Mouse (Mus musculus) heart, adult 11 months (tissue): ENCODE results near the gene Gm43720.

Experiments used
- DNase-seq: peaks from one replicate; pipeline ENCODE4 v3.0.0; 2022

Gm43720 gene

DNA sequence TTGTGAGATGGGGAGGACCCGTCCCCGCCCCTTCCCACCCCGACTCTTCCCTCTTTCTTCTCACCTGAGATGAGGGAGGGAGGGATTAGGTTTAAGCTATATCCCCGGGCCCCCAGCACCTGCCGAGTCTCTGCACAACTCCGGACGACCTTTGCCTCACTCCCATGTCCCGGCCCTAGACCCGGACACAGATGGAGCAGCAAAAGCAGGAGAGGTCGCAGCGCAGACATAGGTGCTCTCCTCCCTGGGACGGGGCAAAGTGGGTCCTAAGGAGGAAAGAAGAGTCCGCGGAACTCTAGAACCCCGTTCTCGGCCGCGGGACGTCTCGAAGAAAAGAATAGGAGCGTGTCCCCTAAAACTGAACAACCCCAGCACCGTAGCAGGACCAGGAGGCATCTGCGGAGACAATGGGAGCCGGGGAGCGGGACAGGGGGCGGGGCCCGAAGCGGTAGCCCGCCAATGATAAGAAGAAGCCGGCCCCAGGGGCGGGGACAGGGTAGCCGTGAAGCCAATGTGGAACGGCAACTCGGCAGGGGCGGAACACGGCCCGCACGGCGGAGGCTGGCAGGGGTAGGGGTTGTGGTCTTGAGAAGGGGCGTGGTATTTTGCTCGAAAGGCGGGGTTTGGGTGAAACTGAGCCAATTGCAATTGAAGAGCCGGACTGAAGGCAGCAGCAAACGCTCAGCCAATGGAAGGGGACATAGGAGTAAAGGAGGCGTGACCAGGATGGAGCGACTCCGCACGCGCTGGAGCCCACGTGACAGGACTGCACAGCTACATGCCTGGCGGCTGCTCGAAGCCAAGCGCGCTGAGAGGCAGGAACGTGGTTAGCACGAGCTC, at the start of gene Gm43720, which contains the start of the genes Gpc2 and Stag3:
Gene Gm43720 (minus strand): TSS at position 374 of the 840 bp plus-strand sequence.
Gene Gpc2 (minus strand): TSS at position 421 of the 840 bp plus-strand sequence.
Gene Stag3 (plus strand): TSS at position 656 of the 840 bp plus-strand sequence.
- DNase-seq, result peak; percentile 99

DNA sequence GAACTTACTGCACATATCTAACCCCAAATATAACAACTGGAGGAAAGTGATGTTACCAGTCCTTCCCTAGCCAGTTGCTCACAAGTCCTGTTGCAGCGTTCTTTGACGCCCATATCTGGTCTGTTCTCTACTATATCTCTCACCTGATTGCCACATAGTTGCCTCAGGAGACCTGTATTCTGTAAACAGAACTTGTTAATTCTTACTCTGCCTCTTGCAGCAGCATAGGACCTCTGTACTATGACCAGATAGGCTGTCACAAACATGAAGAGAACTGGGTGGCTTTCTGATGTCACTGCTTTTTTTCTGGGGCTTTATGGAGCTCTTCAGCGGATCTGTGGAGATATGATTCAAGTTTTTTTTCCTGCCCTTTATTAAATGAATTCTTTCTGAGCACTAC, 33.0 kb upstream of the Gm43720 start:
- DNase-seq, result no peak

DNA sequence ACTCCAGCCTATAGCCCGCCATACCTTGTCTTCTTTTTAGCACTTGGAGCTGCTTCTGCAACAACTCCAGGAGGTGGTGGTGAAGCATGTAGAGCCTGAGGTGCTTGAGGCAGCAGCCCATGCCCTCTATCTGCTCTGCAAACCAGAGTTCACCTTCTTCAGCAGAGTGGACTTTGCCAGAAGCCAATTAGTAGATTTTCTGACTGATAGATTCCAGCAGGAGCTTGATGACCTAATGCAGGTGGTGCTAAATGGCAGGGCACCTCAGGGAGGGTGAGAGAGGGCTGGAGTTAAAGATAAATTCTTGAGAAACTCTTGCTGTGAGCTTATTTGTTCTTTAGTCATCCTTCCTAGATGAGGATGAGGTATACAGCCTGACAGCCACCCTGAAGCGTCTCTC, 19.9 kb upstream of the Gm43720 start:
- DNase-seq, result peak; percentile 54

DNA sequence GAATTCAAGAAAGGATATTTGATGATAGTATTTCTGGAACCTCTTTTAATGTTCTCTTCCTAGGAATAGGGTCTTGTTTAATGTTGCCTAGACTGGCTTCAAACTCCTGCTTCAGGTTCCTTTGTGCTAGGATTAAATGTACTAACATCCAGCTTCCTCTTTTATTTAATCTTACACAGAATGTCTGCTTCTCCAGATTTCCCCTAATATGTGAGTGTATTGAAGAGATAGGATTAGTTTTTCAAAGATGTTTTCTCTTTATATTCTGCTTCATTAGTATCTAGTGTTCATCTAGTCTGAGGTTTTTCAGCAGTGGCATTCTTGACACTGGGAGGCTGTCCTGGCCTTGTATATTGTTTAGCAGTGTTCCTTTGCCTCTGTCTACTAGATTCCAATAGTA, 14.4 kb upstream of the Gm43720 start:
- no peak for DNase-seq

DNA sequence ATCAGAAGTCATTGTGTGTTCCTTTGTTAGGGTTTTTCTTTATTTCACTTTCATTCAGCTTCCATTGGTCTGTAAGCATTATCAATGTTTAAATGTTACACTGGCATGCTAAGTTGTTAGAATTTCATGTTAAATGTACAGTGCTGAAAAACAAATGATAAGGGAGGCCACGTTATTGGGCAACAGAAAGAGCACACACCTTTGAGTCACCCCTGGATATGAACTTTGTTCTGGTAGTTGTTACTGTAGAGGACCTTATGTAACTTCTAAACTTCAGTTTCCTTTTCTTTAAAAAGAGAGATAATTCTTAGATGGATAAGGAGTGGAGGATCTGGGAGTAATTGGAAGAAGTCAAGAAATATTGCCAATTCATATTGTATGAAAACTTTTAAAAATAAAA, 11.9 kb upstream of the Gm43720 start:
- DNase-seq, result no peak

DNA sequence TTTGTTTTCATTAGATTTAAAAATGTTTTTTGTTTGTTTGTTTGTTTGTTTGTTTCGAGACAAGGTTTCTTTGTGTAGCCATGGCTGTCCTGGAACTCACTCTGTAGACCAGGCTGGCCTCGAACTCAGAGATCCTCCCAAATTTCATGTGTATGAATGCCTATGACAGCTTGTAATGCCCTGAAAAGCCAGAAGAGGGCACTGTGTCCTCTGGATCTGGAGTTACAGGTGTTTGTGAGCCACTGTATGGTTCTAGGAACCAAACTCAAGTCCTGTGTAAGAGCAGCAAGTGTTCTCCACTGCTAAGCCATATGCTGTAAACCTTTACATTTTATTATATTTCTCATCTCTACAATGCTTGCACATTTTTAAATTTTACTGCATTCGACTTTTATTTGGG, 8.1 kb upstream of the Gm43720 start:
- no peak for DNase-seq

DNA sequence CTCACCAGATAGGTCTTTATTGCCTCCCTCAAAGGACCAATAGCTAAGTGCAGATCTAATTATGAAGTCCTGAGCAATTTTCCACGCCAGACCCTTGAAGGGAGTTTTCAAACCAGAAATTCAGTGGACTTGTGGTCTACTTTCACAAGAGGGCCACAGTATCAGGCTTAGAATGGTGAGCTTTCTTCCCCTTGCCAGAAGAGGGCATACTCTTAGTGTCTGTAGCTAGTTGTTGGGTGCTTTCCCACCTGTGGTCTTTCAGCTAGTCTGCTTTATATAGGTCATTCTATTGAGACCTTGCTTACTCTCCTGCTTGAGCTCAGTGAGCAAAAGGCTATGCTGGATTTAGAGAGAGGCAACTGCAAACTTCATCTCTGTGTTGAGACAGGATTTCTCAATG, 3.8 kb upstream of the Gm43720 start:
- DNase-seq, result peak; percentile 40

DNA sequence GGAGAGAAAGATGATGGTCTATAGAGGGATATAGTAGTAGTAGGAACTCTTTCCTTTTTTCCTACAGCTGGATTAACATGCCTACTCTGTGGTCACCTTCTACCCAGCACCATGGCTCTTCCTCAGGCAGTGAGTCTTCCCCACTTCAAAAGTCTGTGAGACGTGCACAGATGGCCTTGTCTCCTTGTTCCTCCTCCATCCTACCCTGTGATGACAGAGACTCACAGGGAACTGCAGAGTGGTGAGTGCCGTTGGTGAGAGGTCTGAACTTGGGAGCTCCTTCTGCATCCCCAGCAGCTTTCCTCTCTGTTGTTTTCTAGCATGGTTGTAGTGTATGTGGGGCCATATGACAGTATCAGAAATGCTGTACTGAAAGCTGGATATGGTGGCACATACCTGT, 2.0 kb upstream of the Gm43720 start:
- DNase-seq, result peak; percentile 73

DNA sequence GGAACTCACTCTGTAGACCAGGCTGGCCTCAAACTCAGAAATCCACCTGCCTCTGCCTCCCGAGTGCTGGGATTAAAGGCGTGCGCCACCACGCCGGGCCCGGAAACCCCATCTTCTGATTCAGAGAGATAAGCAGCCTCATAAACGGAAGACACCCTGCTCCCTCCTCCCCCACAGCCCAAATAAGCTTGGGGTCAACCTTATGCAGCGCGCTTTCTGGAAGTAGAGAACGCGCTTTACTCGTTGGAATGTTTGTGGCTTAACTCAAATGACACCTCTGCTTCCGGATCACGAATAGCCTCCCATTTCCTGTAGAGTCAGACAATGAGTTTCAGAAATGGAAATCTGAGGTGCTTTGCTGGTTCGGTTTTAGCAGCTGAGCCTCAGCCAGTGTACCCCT, 1.1 kb upstream of the Gm43720 start:
- peak; percentile 67 for DNase-seq

DNA sequence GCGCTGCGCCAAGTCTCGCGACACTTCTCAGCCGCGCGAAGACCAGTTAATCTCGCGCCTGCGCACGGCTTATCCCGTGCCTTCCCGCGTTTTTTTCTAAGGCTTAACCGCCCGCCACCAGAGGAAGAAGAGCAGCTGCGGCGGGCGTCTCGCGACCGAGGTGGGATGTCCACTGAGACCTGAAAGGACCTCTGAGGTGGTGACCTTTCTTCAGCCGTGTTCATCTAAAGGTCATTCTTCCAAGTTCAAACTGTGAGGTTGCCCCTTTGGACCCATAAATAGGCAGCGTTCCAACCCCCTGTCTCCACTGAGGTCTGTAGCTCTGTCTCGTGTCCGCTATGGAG, 639 bp upstream of the Gm43720 start:
- DNase-seq, result no peak

DNA sequence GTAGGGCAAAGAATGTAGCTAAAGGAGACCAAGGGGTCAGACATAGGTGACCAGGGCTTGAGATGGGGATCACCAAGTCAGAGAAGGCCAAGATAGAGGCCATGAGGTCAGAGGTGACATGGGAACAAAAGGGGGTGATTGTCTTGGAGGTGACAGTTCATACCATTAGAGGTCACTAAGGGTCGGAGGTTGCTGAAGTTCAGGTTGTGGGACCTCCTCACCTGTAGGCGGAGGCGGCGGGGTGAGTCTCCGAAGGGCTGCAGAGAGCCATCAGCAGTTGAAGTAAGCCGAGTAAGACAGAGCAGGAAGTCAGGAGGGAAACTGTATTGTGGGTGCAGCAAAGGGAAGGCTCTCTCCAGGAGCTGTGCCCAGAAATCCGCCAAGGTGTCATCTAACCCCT, 1.8 kb downstream of the Gm43720 start:
- peak; percentile 81 for DNase-seq

DNA sequence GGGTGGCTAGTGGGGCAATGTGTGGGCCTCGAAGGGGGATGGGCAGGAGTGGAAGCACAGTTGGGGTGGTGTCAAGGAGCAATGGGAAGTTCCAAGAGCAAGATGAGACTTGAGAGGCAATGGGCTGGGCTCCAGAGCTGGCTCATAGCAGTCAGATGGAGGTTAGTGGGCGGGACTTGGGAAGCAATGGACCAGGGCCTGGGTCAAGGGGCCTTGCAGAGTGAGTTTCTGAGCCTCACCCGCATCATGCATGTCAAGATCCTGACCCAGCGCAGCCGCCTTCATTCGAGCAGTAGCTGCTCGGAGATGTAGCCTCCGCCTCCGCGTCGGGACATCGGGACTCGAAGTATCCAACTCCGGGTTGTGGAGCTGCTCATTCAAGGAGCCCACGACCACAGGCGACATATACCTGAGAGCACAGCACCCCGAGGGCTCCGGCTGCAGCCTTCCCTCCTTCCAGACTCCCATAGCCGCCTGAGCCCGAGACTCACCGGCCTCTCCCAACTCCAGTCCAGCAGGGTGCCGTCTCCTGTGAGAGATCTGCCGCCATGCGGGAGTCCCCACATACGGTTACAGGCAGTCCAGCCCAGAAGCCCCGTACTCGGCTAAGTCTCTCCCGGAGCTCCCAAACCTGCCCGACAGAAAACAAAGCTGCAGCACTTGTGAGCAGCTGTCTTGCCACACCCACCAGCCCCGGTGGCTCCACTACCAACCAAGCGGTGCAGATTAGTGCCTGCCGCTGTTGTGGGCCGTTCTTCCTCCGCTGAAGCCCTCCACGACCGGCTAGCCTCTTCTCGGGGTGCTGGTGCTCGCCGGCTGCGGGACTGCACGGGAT, 4.3 kb downstream of the Gm43720 start:
- DNase-seq, result peak; percentile 76

DNA sequence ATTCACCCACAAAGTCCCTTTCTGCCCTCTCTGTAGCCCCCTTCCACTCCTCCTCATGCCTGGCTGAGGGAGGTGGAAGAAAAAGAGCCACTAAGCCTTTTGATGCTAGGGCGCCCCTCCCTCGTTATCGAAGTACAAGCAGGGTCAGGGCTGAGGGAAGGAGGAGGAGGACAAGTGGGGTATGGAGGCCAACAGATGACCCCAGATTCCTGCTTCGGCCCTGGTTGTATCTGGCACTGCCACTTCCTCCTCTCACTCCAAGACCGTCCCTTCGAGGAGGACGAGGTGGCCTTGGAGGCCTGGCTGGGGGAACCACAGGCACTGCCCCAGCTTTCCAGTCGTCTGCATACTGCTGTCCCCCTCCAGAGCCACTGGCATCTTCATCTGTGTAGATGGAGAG, 5.6 kb downstream of the Gm43720 start:
- DNase-seq, result peak; percentile 85

DNA sequence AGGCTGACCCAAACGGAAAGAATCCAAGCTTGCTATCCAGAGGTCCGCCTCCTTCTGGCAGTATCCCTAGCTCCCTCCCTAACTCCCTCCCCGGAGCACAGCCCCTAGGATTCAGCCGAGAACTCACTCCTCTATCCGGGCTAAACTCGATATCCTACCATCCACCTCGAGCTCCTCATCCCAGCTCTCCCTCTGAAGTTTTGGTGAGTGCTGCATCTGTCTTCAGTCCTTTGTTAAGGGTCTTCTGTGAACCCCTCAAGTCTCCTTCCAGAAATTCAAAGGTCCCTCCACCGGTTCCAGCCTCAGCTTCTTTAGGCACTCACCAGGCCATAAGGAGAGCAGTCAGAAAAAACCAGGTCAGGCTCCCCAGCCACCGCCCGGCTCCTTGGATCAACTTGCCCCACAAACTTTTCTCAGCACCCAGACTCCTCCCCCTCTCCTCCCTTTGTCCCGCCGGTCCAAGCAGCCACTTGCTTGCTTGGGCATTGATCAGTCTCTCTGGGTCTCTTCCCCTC, 7.3 kb downstream of the Gm43720 start, which contains the start of gene Gal3st4:
Gene Gal3st4 (minus strand): TSS at position 432 of the 515 bp plus-strand sequence.
- peak; percentile 93 for DNase-seq

DNA sequence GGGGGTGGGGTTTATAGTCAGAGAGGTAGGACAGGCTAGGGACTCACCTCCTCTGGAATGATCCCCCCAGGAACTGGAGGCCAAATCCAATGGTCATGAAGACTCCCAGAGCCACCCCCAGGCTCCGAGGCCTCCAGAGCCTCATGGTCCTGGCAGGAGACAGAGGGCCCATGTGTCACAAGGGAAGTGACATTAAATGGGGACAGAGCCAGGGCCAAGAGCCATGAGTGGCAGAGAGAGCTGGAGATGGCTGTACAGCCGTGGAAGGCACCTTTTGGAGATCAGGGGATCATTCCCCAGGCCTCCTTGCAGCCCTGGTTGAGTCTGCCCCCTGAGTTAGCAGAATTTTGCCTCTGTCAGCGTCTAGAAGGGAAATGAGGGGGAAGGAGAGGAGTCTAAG, 8.5 kb downstream of the Gm43720 start:
- peak; percentile 85 for DNase-seq

DNA sequence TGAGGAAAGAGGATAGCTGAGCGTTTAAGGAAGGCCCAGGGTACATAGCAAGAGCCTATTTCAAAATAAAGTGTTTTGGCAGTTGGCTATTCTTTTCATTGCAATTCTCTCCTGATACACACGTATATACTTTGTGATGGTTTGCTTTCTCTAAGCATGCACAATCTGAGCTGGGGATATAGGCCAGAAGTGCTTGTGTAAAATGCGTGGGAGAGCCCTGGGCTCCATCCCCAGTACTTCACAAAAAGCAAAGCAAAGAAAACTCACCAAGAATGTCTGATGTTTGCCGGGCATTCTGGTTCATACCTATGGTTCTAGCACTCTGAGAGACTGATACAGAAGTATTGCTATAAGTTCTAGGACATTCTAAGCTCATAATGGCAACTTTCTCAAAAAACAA, 10.8 kb downstream of the Gm43720 start:
- DNase-seq, result peak; percentile 12

DNA sequence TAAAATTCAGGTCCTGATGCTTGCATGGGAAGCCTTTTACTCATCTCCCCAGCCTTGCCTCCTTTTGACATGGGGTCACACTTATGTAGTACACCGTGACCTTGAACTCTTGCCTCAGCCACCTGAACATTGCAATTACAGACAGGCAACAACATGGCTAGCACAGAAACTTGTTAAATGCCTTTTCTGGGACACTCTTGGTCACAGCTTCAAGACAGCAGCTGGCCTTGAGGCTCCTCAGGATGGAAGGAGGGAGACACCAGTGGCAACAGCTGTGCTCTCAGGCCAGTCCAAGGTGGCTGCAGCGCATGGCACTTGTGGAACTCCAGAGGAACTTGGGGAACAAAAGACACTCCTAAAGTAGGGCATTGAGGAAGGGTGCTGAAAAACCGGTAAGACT, 12.6 kb downstream of the Gm43720 start:
- DNase-seq, result peak; percentile 66

DNA sequence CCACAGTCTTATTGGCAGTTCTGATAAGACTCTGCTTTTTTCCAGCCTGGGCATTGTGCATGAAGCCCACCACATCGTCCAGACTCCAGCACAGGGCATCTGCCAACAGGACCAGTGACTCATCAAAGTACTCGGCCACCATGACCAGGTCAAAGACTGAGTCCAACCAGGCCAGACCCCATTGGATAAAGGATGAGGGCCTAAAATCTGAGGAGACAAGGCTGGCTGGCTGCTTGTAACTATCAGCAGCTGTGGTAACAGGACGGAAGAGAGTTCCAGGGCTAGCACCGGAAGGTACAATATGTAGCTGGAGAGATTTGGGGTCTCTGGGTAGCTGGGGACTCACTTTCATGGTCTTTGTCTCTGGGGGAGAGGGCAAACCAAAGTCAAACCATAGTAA, 14.0 kb downstream of the Gm43720 start:
- peak; percentile 87 for DNase-seq

DNA sequence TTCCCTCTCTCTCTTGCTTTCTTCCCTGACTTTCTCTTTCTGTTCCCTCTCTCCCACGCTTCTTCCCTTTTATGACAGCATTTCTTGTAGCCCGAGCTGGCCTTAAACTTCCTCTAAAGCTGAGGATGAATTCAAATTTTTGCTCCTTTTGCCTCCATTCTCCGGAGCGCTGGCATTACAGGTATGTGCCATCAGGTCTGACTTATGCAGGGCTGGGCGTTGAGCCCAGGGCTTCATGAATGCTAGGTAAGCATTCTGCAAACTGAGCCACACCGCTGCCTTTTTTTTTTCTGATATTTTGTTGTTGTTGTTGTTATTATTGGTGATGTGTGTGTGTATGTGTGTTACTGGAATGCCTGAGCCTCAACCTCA, 15.6 kb downstream of the Gm43720 start:
- DNase-seq, result peak; percentile 86

DNA sequence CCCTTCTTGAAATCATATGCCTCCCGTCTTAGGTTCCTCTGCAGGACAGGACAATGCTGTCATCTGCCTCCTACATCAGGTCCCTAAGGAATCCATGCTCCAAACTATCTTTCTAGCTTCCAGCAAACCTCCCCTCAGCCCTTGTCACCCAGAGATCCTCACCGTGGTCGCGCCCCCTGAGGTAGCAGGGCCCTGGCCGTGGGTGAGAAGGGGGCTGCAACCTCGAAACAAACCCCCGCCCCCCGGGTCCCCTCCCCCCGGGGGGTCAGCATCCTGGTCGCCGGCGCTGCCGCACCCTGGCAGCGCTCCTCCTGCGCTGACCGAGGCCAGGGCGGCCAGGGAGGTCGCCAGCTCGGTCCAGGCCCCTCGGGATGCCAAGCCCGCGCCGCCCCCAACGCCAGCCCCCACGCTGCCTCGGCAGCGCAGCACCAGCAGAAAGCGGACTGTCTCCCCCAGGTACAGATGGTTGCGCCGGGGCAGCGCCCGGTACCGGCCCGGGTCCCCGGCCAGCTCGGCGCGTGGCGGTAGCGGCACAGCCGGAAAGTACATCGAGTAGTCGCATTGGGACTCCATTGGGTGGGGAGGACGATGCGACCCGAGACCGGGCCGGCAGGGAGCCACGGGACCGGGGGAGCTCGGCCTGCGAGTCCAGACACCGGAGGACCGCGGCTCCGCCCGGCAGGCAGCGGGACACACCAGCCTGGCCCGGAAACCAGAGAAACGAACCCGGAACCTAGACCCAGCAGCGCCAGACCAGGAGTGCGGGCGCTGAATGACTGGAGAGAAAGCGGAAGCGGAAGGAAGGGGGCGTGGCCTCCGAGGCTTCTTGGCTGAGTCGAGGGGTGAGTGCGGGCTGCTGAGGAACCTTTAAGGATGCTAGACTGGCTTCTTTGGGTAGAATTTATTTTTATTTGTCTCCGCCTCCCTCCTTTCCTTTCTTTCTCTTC, 16.2 kb downstream of the Gm43720 start, which contains the start of gene BC037034:
Gene BC037034 (minus strand): TSS at position 774 of the 947 bp plus-strand sequence.
- peak; percentile 99 for DNase-seq

DNA sequence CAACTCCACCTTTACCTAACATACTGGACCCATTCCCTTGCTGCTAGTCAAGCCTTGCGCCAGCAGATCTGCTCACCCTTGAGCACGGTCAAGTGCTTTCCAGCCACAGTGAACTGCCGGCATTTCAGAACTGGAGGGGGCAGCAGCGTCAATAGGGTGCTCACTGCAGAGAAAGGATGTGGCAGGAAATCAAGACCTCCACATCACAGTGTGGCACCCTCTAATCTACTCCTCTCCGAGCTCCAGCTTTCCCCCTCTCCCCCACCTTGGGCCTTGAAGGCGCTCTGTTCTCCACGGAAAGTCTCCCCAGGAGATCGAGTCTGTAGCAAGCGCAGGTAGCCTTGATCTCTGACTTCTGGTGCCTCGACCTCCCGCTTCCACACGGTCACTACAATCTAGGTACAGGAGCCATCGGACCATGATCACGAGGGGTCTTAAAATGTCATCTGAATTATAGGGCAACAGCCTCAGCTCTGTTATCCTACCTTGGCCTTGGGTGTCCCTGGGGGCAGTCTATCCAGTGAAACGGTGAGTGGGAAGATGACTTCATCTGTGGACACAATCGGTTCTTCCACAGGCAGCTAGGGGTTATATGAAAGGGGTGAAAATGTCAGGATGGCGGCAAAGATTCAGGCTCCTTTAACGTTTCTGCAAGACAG, 17.0 kb downstream of the Gm43720 start:
- DNase-seq, result peak; percentile 91

DNA sequence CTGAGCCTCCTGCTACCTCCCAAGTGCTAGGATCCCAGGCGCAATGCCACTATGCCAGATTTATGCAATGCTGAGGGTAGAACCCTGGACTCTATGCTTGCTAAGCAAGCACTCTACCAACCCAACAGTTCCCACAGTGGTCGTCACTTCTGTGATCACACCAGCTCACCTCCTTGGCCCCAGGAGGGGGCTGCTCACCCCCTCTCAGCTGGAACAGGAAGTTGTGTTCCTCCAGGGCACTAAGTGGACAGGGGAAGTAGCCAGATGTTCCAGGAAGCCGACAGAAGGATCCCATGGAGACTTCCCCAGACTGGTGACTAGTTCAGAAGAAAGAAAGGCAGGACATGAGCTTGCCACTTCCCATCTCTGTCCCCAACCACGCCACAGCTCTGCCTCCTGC, 17.8 kb downstream of the Gm43720 start:
- peak; percentile 97 for DNase-seq
